Mouse (Mus musculus): ENCODE measurements at regions not wholly inside any gene's neighbourhood (a gene's known extent, or its start where the extent isn't known, plus 50 kb on each side); places are given as distances from the start of the nearest gene placed in this dataset.
A peak's percentile ranks its signal among the peaks of the same experiment; 100 is the strongest.

DNA sequence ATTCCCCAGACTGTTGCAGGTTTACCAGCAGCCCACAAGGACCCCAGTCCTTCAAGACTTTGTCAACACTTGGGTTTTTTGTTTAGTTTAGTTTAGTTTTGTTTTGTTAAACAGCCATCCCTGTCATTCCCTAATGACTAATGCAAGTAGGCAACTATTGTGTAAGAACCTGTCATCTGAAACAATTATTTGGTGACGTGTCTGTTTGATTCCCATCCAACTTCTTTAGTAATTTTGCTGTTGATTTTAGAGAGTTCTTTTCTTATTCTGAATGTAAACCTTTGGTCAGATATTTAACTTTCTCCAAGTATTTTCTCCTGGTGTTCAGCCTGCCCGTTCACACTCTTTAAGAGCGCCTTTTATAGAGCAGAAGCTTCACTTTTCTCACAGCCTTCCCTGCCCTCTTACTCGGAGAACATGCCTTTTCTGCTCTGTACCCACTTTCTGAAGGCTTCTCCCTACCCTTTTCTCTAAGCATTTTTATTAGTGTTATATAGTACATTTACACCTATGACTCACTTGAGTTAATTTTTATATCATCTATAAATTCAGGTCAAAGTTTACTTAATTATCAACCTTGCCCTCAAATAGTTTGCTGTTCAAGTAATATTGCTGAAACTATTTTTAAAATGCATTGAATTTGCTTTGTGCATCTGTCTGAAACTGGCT lies 82.0 kb downstream of the Ccdc71l start:
- no peaks in the 10 kb centered on the region for H3K4me1 ChIP-seq (ENCODE audit: control insufficient read depth, insufficient read depth, low read length)
- H3K79me2 ChIP-seq (ENCODE audit: control insufficient read depth, insufficient read depth, low read length): no peaks in the 10 kb centered on the region
- no peaks in the 10 kb centered on the region for H3K27me3 ChIP-seq (ENCODE audit: control insufficient read depth, insufficient read depth, low read length)
- WGBS: 83% methylated on average over 4 of the region's 4 CpGs
- no peak overlapping the region for H3K27ac ChIP-seq (replicated peaks; ENCODE audit: insufficient read depth, low read depth, low read length)
- TF ChIP-seq CTCF (IDR thresholded peaks at IDR 0.05; ENCODE audit: low read depth, low read length): no peak
- no peak for TF ChIP-seq POLR2A (IDR thresholded peaks at IDR 0.05; ENCODE audit: extremely low read depth, insufficient read depth, low read length)
- H3K4me3 ChIP-seq (ENCODE audit: insufficient read depth, low read depth, low read length): no peak overlapping the region
- H3K36me3 ChIP-seq (ENCODE audit: control insufficient read depth, insufficient read depth, low read length): no peaks in the 10 kb centered on the region
- no peak overlapping the region for H3K9ac ChIP-seq (ENCODE audit: low read depth, low read length)
- no peak for DNase-seq (ENCODE audit: extremely low read depth, low read depth, low spot score)

DNA sequence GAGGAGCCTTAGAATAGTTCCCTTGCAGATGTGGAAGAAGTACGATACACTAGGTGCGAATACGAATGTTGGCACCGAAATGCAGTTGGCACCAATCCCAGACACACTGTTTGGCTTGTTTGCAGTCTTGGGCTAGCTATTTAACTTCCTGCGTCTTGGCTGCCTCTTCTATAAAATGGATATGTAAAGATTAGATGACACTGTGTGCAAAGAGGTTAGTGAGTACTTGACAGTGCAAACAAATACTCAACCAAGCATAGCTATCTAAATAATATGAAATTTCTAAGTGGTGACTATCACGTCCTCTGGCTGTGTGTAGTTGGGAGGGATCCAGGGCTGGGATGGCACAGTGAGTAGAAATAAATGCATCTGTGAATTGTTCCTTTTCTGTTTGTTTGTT lies 86.9 kb downstream of the Ccdc71l start:
- WGBS: 25% methylated on average over 6 of the region's 6 CpGs
- H3K4me3 ChIP-seq (ENCODE audit: insufficient read depth, low read depth, low read length): no peak overlapping the region
- TF ChIP-seq CTCF (IDR thresholded peaks at IDR 0.05; ENCODE audit: low read depth, low read length) (no peak), POLR2A (IDR thresholded peaks at IDR 0.05; ENCODE audit: extremely low read depth, insufficient read depth, low read length) (no peak)
- peak; percentile 50 for DNase-seq (ENCODE audit: extremely low read depth, low read depth, low spot score)
- no peak overlapping the region for H3K9ac ChIP-seq (ENCODE audit: low read depth, low read length)
- no peaks in the 10 kb centered on the region for H3K79me2 ChIP-seq (ENCODE audit: control insufficient read depth, insufficient read depth, low read length)
- H3K36me3 ChIP-seq (ENCODE audit: control insufficient read depth, insufficient read depth, low read length): no peaks in the 10 kb centered on the region
- no peaks in the 10 kb centered on the region for H3K4me1 ChIP-seq (ENCODE audit: control insufficient read depth, insufficient read depth, low read length)
- no peak overlapping the region for H3K27ac ChIP-seq (replicated peaks; ENCODE audit: insufficient read depth, low read depth, low read length)
- no peaks in the 10 kb centered on the region for H3K27me3 ChIP-seq (ENCODE audit: control insufficient read depth, insufficient read depth, low read length)

DNA sequence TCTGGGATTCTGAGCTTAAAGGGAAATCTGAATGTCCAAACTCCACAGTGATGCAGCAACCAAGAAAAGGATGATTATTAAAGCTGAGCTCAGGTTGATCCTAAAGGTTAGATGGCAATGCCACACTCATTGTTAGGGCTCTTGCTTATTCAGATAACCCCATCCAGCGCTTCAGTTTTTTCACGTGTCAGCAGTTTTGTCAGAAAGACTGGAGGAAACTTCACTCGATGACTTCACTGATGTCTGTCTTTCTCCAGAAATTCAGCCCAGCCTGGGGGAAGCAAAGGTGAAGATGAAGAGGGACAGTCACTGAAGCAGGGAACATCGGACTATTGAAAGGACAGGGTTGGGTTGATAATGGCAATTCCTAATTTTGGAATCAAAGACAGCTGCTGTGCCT lies 91.4 kb downstream of the Ccdc71l start:
- no peak for DNase-seq (ENCODE audit: extremely low read depth, low read depth, low spot score)
- 76% methylated on average over 4 of the region's 4 CpGs for WGBS
- no peak for TF ChIP-seq CTCF (IDR thresholded peaks at IDR 0.05; ENCODE audit: low read depth, low read length)
- TF ChIP-seq POLR2A (IDR thresholded peaks at IDR 0.05; ENCODE audit: extremely low read depth, insufficient read depth, low read length): no peak
- Histone ChIP-seq H3K36me3 (ENCODE audit: control insufficient read depth, insufficient read depth, low read length) (no peaks in the 10 kb centered on the region), H3K27me3 (ENCODE audit: control insufficient read depth, insufficient read depth, low read length) (no peaks in the 10 kb centered on the region), H3K4me3 (ENCODE audit: insufficient read depth, low read depth, low read length) (no peak overlapping the region), H3K9ac (ENCODE audit: low read depth, low read length) (no peak overlapping the region), H3K4me1 (ENCODE audit: control insufficient read depth, insufficient read depth, low read length) (no peaks in the 10 kb centered on the region), H3K79me2 (ENCODE audit: control insufficient read depth, insufficient read depth, low read length) (no peaks in the 10 kb centered on the region), H3K27ac (replicated peaks; ENCODE audit: insufficient read depth, low read depth, low read length) (no peak overlapping the region)

DNA sequence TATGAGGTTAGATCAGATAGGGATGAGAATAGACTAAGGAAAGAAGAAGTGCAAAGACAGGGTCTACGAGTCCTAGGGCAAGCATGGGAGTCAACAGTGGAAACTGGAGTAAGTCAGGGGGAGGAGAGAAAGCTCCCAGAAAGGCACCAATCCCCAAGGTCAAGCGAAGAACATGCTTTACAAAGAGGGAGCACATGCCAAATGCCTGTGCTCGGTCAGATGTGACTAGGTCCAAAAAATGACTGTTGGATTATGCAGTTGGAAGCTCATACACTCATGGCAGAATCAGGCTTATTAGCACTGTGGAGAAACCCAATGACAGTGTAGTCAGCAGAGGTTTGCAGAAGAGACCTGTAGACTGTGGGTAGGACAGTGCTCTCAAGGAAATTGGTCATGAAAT lies 100.9 kb downstream of the Ccdc71l start:
- TF ChIP-seq CTCF (IDR thresholded peaks at IDR 0.05; ENCODE audit: low read depth, low read length) (no peak), POLR2A (IDR thresholded peaks at IDR 0.05; ENCODE audit: extremely low read depth, insufficient read depth, low read length) (no peak)
- no peaks in the 10 kb centered on the region for H3K79me2 ChIP-seq (ENCODE audit: control insufficient read depth, insufficient read depth, low read length)
- H3K27me3 ChIP-seq (ENCODE audit: control insufficient read depth, insufficient read depth, low read length): no peaks in the 10 kb centered on the region
- H3K36me3 ChIP-seq (ENCODE audit: control insufficient read depth, insufficient read depth, low read length): no peaks in the 10 kb centered on the region
- H3K4me1 ChIP-seq (ENCODE audit: control insufficient read depth, insufficient read depth, low read length): no peaks in the 10 kb centered on the region
- no peak overlapping the region for H3K4me3 ChIP-seq (ENCODE audit: insufficient read depth, low read depth, low read length)
- no peak overlapping the region for H3K27ac ChIP-seq (replicated peaks; ENCODE audit: insufficient read depth, low read depth, low read length)
- no peak overlapping the region for H3K9ac ChIP-seq (ENCODE audit: low read depth, low read length)
- 85% methylated on average over 3 of the region's 3 CpGs for WGBS
- no peak for DNase-seq (ENCODE audit: extremely low read depth, low read depth, low spot score)

DNA sequence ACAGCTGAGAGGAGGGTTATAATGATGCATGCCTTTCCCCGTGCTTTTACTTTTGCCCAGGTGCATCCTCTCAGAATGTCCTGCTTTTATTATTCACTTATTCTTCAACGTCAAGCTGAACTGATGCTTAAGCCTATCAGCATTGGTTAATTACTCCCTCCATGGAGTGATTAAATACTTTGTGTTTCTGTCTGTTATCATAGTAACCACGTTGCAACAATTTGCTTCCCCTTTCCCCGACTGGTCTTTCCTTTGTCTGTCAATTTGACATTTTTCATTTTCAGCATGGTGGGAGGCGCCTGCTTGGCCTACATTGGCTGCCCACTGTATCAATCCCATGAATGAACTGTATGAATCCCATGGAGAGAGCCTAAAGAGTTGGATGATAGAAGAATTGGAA lies 101.8 kb downstream of the Ccdc71l start:
- Histone ChIP-seq H3K27me3 (ENCODE audit: control insufficient read depth, insufficient read depth, low read length) (no peaks in the 10 kb centered on the region), H3K27ac (replicated peaks; ENCODE audit: insufficient read depth, low read depth, low read length) (no peak overlapping the region), H3K9ac (ENCODE audit: low read depth, low read length) (no peak overlapping the region), H3K36me3 (ENCODE audit: control insufficient read depth, insufficient read depth, low read length) (no peaks in the 10 kb centered on the region), H3K4me1 (ENCODE audit: control insufficient read depth, insufficient read depth, low read length) (no peaks in the 10 kb centered on the region), H3K4me3 (ENCODE audit: insufficient read depth, low read depth, low read length) (no peak overlapping the region), H3K79me2 (ENCODE audit: control insufficient read depth, insufficient read depth, low read length) (no peaks in the 10 kb centered on the region)
- TF ChIP-seq POLR2A (IDR thresholded peaks at IDR 0.05; ENCODE audit: extremely low read depth, insufficient read depth, low read length) (no peak), CTCF (IDR thresholded peaks at IDR 0.05; ENCODE audit: low read depth, low read length) (no peak)
- WGBS: 71% methylated on average over 5 of the region's 5 CpGs
- DNase-seq (ENCODE audit: extremely low read depth, low read depth, low spot score): no peak

DNA sequence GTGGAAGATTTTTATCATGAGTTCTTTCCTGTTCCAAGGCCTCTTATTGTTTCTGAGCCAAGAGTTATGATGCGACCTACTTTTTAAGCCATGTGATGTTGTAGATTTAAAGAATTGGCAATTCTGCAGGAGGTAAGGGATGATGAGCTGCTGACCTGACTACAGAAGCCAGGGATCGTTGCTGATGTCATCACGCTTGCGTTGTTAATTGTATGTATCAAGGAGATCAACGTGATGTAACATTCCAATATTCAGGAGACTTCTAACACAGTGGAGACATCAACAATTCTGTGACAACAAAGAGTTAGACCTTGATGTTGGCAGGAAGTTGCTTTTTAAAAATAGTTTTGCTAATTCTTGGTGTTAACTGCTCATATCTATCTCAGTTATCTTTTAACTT lies 102.5 kb downstream of the Ccdc71l start:
- Histone ChIP-seq H3K36me3 (ENCODE audit: control insufficient read depth, insufficient read depth, low read length) (no peaks in the 10 kb centered on the region), H3K27me3 (ENCODE audit: control insufficient read depth, insufficient read depth, low read length) (no peaks in the 10 kb centered on the region), H3K79me2 (ENCODE audit: control insufficient read depth, insufficient read depth, low read length) (no peaks in the 10 kb centered on the region), H3K4me1 (ENCODE audit: control insufficient read depth, insufficient read depth, low read length) (no peaks in the 10 kb centered on the region), H3K27ac (replicated peaks; ENCODE audit: insufficient read depth, low read depth, low read length) (no peak overlapping the region), H3K9ac (ENCODE audit: low read depth, low read length) (no peak overlapping the region), H3K4me3 (ENCODE audit: insufficient read depth, low read depth, low read length) (no peak overlapping the region)
- WGBS: 76% methylated on average over 5 of the region's 5 CpGs
- DNase-seq (ENCODE audit: extremely low read depth, low read depth, low spot score): no peak
- no peak for TF ChIP-seq POLR2A (IDR thresholded peaks at IDR 0.05; ENCODE audit: extremely low read depth, insufficient read depth, low read length)
- TF ChIP-seq CTCF (IDR thresholded peaks at IDR 0.05; ENCODE audit: low read depth, low read length): no peak

Data from liver, adult 2 months (tissue).